Mouse (Mus musculus): ENCODE data around the gene Paqr3.

The Paqr3 gene

GRCm38 (mm10) chr5:97083701-97084100 lies 27.7 kb downstream of the Paqr3 start:
- no peak for DNase-seq

- DNase-seq, result no peak
These were observed 29.9 kb downstream of the Paqr3 start for GRCm38 (mm10) chr5:97081481-97081880.

- peak; percentile 38 for DNase-seq
These were observed 32.8 kb downstream of the Paqr3 start for GRCm38 (mm10) chr5:97078641-97079040.

GRCm38 (mm10) chr5:97077676-97078075 lies 33.7 kb downstream of the Paqr3 start:
- no peak for DNase-seq

DNA sequence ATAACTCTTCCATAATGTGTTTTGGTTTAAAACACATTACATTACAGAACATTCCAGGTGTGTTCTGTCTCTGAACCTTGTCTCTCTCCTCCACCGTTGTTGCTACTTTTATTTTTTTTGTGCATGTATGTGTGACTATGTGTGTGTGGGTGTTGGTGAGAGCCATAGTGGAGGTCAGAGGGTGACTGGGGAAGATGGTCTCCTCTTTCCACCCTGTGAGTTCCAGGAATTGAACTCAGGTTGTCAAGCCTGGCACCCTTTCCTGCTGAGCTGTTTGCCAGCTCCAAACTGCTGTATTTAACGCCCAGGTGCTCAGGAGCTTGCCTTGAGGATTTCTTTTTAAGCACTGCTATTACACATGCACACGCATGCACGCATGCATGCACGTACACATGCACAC lies 35.2 kb downstream of the Paqr3 start:
- no peak for DNase-seq

- DNase-seq, result no peak
These were observed 35.8 kb downstream of the Paqr3 start for GRCm38 (mm10) chr5:97075476-97076151.

DNA sequence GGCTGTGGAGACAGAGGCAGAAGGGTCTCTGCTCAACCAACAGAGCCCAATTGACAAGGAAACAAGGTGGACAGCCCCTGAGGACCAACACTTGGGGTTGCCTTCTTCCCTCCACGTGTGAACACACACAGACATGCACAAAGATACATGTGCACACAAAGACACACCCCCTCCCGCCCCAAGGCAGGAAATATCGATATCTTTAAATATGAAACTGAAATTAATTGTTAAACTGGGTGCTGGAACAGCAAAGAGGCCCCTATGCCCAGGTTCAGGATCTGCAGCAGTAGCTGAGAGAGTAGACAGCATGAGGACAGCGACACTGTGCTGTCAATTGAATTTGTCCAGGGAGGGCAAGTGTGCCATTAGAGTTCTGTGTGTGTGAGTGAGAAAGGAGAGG lies 45.6 kb downstream of the Paqr3 start:
- no peak for DNase-seq

DNA sequence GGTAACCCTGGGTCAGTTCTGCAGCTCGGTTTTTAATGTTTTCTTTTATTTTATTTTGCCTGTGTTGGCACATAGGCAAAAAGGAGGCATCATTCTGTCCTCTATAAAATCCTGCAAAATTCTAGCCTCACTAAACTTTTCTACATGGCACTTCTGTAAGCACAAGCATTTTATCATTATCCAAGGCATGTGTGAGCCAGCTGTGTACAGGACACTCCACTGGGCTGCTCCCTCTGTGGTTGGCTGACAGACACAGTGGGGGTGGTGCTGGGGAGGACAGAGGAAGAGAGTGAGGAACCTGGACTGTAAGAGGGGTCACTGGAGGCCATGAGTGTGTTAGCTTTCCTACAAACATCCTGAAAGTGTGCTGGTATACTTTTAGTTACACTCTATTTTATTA lies 49.4 kb downstream of the Paqr3 start:
- no peak for DNase-seq

- DNase-seq, result no peak
These were observed 50.5 kb downstream of the Paqr3 start for GRCm38 (mm10) chr5:97060864-97061263.

GRCm38 (mm10) chr5:97056791-97057450 lies 54.5 kb downstream of the Paqr3 start:
- no peak for DNase-seq

DNA sequence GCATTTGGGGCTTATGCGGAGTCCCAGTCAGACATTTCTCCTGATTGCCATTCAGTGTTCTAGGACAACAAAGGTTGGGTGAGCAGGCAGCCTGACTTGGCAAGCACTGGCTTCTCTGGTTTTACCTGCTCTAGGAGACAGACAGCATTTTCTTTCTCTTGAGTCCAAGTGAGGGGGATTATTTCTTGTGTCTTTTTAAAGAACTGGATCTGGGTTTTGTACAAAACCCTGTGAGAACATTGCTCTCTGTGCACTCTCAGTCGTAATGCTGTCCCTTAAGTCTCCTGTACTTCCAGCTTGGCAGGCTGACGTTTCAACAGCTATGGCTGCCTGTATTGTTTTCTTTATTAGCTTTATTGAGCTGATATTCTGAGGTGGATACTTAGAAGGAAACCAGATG lies 55.0 kb downstream of the Paqr3 start:
- DNase-seq, result no peak

DNA sequence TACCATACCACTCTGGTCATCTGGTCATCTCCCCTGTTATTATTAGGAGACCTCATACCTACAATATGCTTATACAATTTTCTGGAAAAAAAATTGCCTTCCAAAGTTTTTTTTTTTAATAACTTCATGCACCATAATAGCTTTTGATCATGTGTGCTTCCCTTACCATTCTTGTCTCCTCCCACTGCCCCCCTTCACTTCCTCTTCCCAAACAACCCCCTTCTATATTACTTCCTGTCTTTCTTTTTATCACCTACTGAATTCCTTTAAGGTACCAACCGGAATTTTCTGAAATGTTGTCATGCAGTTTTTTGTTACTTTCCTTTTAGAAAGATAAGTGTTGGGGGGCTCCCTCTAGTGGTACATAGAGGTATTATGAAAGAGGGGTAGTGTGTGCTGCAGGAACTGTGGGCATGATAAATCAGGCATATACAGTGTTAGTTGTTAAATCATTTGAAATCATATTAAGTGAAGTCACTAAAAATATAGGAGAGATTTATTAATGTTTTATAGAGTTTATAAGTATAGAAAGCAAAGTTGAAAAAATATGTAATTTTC lies 55.8 kb downstream of the Paqr3 start:
- DNase-seq, result no peak

- DNase-seq, result no peak
These were observed 56.6 kb downstream of the Paqr3 start for GRCm38 (mm10) chr5:97054801-97055200.

DNA sequence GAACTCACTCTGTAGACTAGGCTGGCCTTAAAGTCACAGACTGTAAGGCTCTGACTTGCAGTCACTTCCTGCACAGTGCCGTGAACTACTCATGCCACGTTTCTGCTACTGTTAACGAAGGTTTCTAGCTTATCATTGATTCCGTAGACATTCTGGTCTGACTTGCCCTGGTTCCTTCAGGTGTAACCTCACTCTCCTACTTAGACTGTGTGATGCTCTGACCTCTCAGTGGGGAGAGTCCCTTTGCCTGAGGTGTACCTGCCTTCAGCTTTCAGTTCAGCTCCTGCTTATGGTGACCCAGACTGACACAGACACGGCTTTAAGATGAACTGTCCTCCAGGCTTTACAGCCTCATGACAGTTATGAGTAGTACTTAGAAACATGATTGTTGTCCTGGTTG lies 57.2 kb downstream of the Paqr3 start:
- no peak for DNase-seq

GRCm38 (mm10) chr5:97048905-97049304 lies 62.5 kb downstream of the Paqr3 start:
- no peak for DNase-seq

- DNase-seq, result no peak
These were observed 64.7 kb downstream of the Paqr3 start for GRCm38 (mm10) chr5:97046680-97047079.

- DNase-seq, result no peak
These were observed 66.1 kb downstream of the Paqr3 start for GRCm38 (mm10) chr5:97045260-97045659.

Measured in kidney, adult 18-20 months (tissue).